Mouse (Mus musculus): ENCODE measurements at regions not wholly inside any gene's neighbourhood (a gene's known extent, or its start where the extent isn't known, plus 50 kb on each side); places are given as distances from the start of the nearest gene placed in this dataset.

GRCm38 (mm10) chr11:52685436-52685835 lies 79.0 kb upstream of the Fstl4 start:
- no peak for TF ChIP-seq EP300 (IDR thresholded peaks at IDR 0.05; ENCODE audit: insufficient read depth, low read depth, low read length)
- TF ChIP-seq POLR2A (IDR thresholded peaks at IDR 0.05; ENCODE audit: insufficient read depth, low read length) = no peak
- TF ChIP-seq CTCF (IDR thresholded peaks at IDR 0.05; ENCODE audit: low read depth, low read length) = no peak
